Mouse (Mus musculus) heart, adult 2 months (tissue): Measurements from ENCODE around the gene Ikbke.

Source experiments
- CTCF ChIP-seq: fragments of 200-600 bp; IDR thresholded peaks from 2 replicates; pipeline ENCODE4 v1.8.1; 2022; ENCODE audit warnings: antibody characterized with exemption, mild to moderate bottlenecking, moderate library complexity
- EP300 ChIP-seq: fragments of 200-500 bp; IDR thresholded peaks from 2 replicates; pipeline ENCODE4 v1.6.1; 2011; ENCODE audit warnings: low read depth, low read length, control low read depth; ENCODE audit not compliant: insufficient read depth
- POLR2A ChIP-seq: fragments of 200-500 bp; IDR thresholded peaks from 2 replicates; pipeline ENCODE4 v1.6.1; 2011; ENCODE audit warnings: mild to moderate bottlenecking, low read depth, low read length, control low read depth; ENCODE audit not compliant: insufficient read depth

DNA sequence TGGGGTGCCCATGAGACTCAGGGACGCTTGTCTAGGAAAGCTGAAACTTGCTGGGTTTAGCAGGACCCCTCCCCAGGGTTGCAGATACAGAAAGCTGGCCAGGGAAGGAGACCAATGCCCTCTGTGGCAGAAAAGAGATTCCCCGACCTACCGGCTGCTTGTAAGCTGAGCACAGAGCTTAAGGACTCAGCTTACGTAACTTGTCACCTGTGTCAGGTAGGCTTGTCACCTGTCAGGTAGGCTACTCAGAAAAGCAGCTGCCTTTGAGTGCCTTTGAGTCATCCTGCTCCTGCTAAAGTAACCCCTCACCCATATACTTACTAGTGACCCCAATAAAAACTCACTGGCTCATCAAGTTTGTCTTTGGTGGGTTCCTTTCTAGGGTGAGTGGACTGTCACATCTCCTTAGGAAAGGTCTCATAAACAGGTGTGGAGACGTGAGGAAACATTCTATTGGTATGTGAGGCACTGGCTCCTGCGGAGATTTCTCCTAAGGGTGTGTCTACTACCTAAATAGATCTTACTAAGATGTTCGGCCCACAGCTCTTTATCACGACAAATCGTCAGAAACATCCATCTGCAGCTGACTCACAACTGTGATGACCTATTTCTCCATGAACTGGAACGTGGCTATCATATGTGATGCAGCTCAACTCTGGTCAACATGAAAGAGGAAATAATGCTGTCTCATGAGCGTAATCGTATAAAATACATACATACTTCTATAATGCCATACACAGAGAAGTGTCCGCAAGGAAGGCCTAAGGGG lies 57.4 kb downstream of the Ikbke start:
- TF ChIP-seq POLR2A (no peak), CTCF (no peak), EP300 (no peak)
